Mouse (Mus musculus) adrenal gland, postnatal 25 days (tissue): ENCODE measurements around the gene Zfp146. TPM values are rescaled to one million over a fixed set of nuclear protein-coding genes. Genes with fewer than 3 reads are reported as not detected.
"Not testable (repeated sequence)": the region's sequence is repeated elsewhere in the genome, so short reads cannot be mapped to it uniquely, and the experiment has no call there.

Experiments
- DNase-seq: peaks from one replicate; pipeline ENCODE4 v3.0.0; 2021; ENCODE audit warnings: mixed read lengths
- total RNA-seq: library from RNA; stranded (reverse); gene quantifications from 2 replicates; pipeline ENCODE4 v1.2.3, GENCODE M21; 2021

Zfp146 gene
- total RNA-seq, 1 experiment from 2014 or later, result 50.2 TPM

DNA sequence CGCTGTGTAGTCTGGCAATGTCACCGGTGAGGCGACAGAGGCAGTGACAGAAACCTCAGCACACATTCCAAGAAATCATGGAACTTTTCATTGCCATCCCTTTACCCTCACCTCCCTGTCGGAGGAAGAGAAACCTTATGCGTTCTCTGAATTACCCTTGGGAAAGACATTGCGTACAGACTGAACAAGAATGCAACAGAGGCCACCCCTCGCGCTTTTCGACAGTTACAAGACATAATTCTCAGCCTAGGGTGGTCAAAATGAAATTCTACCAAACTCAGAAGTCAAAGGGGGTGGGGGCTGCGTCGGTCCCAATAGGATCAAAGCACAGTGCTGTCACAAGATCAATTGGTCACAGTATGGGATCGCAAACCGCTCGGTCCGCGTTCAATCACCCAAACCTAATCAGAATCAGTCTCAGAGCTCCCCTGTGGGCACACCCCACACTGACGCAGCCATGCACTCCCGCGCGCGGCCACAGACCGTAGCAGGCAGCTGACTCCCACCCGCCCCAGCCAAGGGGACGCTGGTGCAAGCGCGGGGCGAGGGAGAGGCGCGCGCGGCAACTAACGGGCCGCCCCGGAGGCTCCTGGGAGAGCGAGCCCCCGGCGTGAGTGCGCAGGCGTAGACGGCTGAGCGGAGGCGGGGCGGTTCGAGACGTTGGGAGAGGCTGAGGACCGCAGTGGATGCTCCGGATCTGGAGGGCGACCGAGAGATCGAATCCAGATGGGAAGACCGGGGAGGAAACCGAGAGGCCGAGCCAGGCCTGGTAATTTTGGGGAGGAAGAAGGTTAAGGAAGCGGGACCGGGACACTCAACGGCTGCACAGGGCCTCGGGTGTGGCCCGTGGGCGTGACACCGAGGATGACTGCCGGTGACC, 48.0 kb downstream of the Zfp146 start, which contains the start of gene Zfp382:
Zfp382 (plus strand) TSS at position 635 of the 880 bp plus-strand sequence.
- DNase-seq, result peak; percentile 95

DNA sequence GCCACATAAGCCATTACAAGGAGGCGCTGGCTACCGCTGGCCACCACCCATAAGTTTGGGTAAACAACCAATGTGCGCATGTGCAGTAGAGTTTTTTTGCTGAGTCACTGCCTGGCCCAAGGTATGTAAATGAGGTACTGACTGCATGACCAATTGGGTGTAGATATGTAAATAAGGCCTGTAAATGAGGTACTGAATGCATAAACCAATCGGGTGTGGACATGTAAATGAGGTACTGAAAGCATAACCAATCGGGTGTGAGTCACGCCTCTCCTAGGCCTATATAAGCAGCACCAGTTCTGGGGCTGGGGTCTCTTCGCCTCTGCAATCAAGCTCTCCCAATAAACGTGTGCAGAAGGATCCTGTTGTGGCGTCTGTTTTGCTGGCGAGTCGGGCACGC, 51.6 kb downstream of the Zfp146 start:
- not testable (repeated sequence) for DNase-seq

DNA sequence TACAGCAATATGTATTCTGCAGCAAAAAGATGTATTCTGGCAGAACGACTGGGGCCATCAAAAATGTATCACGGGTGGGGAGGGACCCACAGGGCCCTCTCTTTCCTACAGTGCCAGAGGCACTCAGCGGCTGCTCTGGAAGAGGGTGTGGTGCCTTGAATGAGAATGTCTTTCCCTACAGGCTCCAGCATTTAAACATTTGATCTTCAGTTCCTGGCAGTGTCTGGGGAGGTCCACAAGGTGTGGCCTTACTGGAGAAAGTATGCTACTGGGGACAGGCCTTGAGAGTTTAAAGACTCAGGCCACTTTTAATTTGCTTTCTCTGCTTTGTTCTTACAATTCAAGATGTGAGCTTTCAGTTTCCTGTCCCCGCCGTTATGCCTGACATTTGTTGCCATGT, 53.5 kb downstream of the Zfp146 start:
- no peak for DNase-seq

Other genes starting within 250 kb of the Zfp146 start
- gene Zfp74, start 215.7 kb downstream of the Zfp146 start, total RNA-seq, result 13.5 and 15.1 TPM in 2 replicates
- 10.1 and 10.4 TPM in 2 replicates for gene Zfp568, start 185.8 kb downstream of the Zfp146 start, total RNA-seq
- gene Zfp14, start 118.4 kb downstream of the Zfp146 start, total RNA-seq, result 3.8 and 4.0 TPM in 2 replicates
- gene Zfp82, start 96.8 kb downstream of the Zfp146 start, total RNA-seq, result 3.2 and 3.7 TPM in 2 replicates
- not detected in 2 replicates for gene Gm26920, start 79.3 kb downstream of the Zfp146 start, total RNA-seq
- gene Zfp566, start 79.2 kb downstream of the Zfp146 start, total RNA-seq, result 3.1 and 4.2 TPM in 2 replicates
- 48.8 TPM in 2 replicates for gene Zfp260, start 75.0 kb downstream of the Zfp146 start, total RNA-seq
- gene Zfp382, start 47.8 kb downstream of the Zfp146 start, total RNA-seq, result 3.6 and 4.9 TPM in 2 replicates
- 288 and 306 TPM in 2 replicates for gene Cox7a1, start 14.4 kb upstream of the Zfp146 start, total RNA-seq
- gene Capns1, start 29.1 kb upstream of the Zfp146 start, total RNA-seq, result 624 and 670 TPM in 2 replicates
- gene Polr2i, start 62.2 kb upstream of the Zfp146 start, total RNA-seq, result 63.2 and 71.6 TPM in 2 replicates
- gene Tbcb, start 62.5 kb upstream of the Zfp146 start, total RNA-seq, result 77.0 and 86.6 TPM in 2 replicates
- not detected in 2 replicates for gene Ovol3, start 66.0 kb upstream of the Zfp146 start, total RNA-seq
- 1.2 TPM in 1 of 2 replicates, not detected in the other for gene Thap8, start 110.3 kb upstream of the Zfp146 start, total RNA-seq
- gene Wdr62, start 110.7 kb upstream of the Zfp146 start, total RNA-seq, result 7.2 and 8.4 TPM in 2 replicates
- gene Clip3, start 122.0 kb upstream of the Zfp146 start, total RNA-seq, result 21.1 and 29.5 TPM in 2 replicates
- gene Alkbh6, start 139.0 kb upstream of the Zfp146 start, total RNA-seq, result 51.6 and 59.2 TPM in 2 replicates
- gene Syne4, start 145.1 kb upstream of the Zfp146 start, total RNA-seq, result 29.0 and 41.3 TPM in 2 replicates
- 1.5 and 2.0 TPM in 2 replicates for gene E130208F15Rik, start 152.0 kb upstream of the Zfp146 start, total RNA-seq
- 13.1 and 14.1 TPM in 2 replicates for gene Sdhaf1, start 154.1 kb upstream of the Zfp146 start, total RNA-seq
- gene Lrfn3, start 193.0 kb upstream of the Zfp146 start, total RNA-seq, result 16.6 and 19.4 TPM in 2 replicates
- 14.9 and 15.0 TPM in 2 replicates for gene Tyrobp, start 244.0 kb upstream of the Zfp146 start, total RNA-seq